Mouse (Mus musculus) embryonic facial prominence, embryonic 11.5 days (tissue): ENCODE results near the gene Sdc1. TPM values are rescaled to one million over a fixed set of nuclear protein-coding genes. Genes with fewer than 3 reads are reported as not detected.

ENCODE experiments used
- ATAC-seq: fragments of 200-750 bp; cut with Nextera tagmentation; replicated peaks from 2 replicates; pipeline ENCODE4 v1.8.0; 2017; ENCODE audit warnings: low read depth; ENCODE audit not compliant: insufficient number of reproducible peaks, low FRiP score, low TSS enrichment
- DNase-seq: peaks from one replicate; pipeline ENCODE4 v3.0.0-alpha.2; 2015; ENCODE audit warnings: low spot score
- H3K27ac ChIP-seq: fragments of 300-500 bp; sonication (generic); replicated peaks from 2 replicates; pipeline ENCODE4 v1.5.1; 2014; ENCODE audit warnings: mild to moderate bottlenecking, low read depth, low read length, control low read depth
- H3K27me3 ChIP-seq: fragments of 300-500 bp; sonication (generic); 2 replicates; pipeline ENCODE4 v1.6.1; 2014; ENCODE audit warnings: mild to moderate bottlenecking, low read length, moderate library complexity, mixed read lengths; ENCODE audit not compliant: control insufficient read depth, insufficient read depth
- H3K36me3 ChIP-seq: fragments of 300-500 bp; sonication (generic); replicated peaks from 2 replicates; pipeline ENCODE4 v1.6.1; 2014; ENCODE audit warnings: low read depth, mild to moderate bottlenecking, low read length, moderate library complexity, mixed read lengths; ENCODE audit not compliant: control insufficient read depth, insufficient read depth
- H3K4me1 ChIP-seq: fragments of 300-500 bp; sonication (generic); 2 replicates; pipeline ENCODE4 v1.6.1; 2014; ENCODE audit warnings: low read length, mixed read lengths; ENCODE audit not compliant: control insufficient read depth, insufficient read depth
- H3K4me2 ChIP-seq: fragments of 300-500 bp; sonication (generic); 2 replicates; pipeline ENCODE4 v1.6.1; 2014; ENCODE audit warnings: low read depth, mild to moderate bottlenecking, control low read depth, low read length, moderate library complexity
- H3K4me3 ChIP-seq: fragments of 300-500 bp; sonication (generic); 2 replicates; pipeline ENCODE4 v1.5.1; 2014; ENCODE audit warnings: low read depth, low read length, control low read depth
- H3K9ac ChIP-seq: fragments of 300-500 bp; sonication (generic); replicated peaks from 2 replicates; pipeline ENCODE4 v1.6.1; 2014; ENCODE audit warnings: mild to moderate bottlenecking, control low read depth, low read length
- H3K9me3 ChIP-seq: fragments of 300-500 bp; sonication (generic); replicated peaks from 2 replicates; pipeline ENCODE4 v1.6.1; 2016; ENCODE audit warnings: mild to moderate bottlenecking, low read length, inconsistent platforms, mixed read lengths; ENCODE audit not compliant: control insufficient read depth
- WGBS: fragments of 180-500 bp; shearing (Covaris S2); extraction: QIAGEN DNeasy Blood & Tissue Kit; methylation state at CpG from one replicate; pipeline ENCODE4 v1.1.7; 2014; 5-methylcytosine and 5-hydroxymethylcytosine counted together
- polyA plus RNA-seq: library from polyadenylated mRNA; unstranded; fragments of >200 nt; fragmentation: Nextera tagmentation; extraction: Ambion mirVana; gene quantifications from 2 replicates; pipeline ENCODE4 v1.2.1, GENCODE M21; 2014

Sdc1 gene
- 120 and 128 TPM in 2 replicates for polyA plus RNA-seq

- no peaks in the 10 kb centered on the region for H3K9me3 ChIP-seq
- H3K27ac ChIP-seq: peak within 1 kb of the TSS; percentile 88
- H3K4me2 ChIP-seq: peak within 1 kb of the TSS; percentile 86
- DNase-seq (peak; percentile 93), ATAC-seq (peak; percentile 92)
- H3K9ac ChIP-seq: peak within 1 kb of the TSS; percentile 97
- H3K27me3 ChIP-seq: no peaks in the 10 kb centered on the region
- peak within 1 kb of the TSS; percentile 86 for H3K4me3 ChIP-seq
- peaks cover 5% of the 10 kb centered on the region for H3K4me1 ChIP-seq
- under 1% methylated on average over 64 of the region's 67 CpGs for WGBS
- H3K36me3 ChIP-seq: no peaks in the 10 kb centered on the region
These were observed at the start of gene Sdc1 for GRCm38 (mm10) chr12:8770946-8771843. Sdc1 (plus strand) TSS chr12:8771323.

DNA sequence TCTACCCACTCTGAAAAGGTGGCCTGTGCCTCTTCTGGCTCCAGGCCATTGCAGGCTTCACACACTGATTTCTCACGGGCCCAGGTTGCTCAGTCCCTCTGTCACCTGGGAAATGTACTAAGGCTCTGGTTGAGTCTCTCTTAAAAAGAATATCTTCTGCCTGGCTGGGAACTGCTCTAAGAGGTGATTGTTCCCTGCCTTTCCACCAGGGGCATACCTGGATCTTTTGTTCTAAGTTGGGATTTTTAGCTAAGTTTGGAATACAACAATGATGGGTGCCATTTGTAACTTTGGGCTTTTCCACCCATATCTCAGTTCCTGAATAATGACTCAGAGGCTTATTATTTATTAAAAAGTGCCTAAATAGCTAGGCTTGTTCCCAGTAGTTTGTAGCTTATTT, 44.2 kb upstream of the Sdc1 start:
- H3K9ac ChIP-seq: no peak overlapping the region
- H3K4me1 ChIP-seq: no peaks in the 10 kb centered on the region
- H3K36me3 ChIP-seq: peaks cover 3% of the 10 kb centered on the region; the same call in 1 of the 2 replicates
- no peak overlapping the region for H3K27ac ChIP-seq
- H3K4me2 ChIP-seq: no peak overlapping the region
- no peak overlapping the region for H3K4me3 ChIP-seq
- H3K9me3 ChIP-seq: no peaks in the 10 kb centered on the region
- H3K27me3 ChIP-seq: no peaks in the 10 kb centered on the region
- 48% methylated on average over 1 of the region's 1 CpGs for WGBS
- ATAC-seq (no peak), DNase-seq (peak; percentile 25)

DNA sequence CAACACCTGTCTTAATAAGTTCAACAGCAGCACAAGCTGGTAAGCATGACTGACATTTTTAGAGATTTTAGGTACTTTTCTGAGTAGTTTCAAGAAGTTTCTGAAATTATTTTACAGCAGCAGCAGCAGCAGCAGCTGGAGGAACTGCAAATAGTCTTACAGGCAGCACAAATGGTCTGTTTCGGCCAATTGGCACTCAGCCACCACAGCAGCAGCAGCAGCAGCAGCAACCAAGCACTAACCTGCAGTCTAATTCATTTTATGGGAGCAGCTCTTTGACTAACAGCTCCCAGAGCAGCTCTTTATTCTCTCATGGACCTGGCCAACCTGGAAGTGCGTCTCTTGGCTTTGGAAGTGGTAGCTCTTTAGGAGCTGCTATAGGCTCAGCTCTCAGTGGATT, 42.4 kb upstream of the Sdc1 start:
- Histone ChIP-seq H3K4me1 (no peaks in the 10 kb centered on the region), H3K36me3 (peaks cover 3% of the 10 kb centered on the region; the same call in 1 of the 2 replicates), H3K27ac (no peak overlapping the region), H3K4me2 (no peak overlapping the region), H3K27me3 (no peaks in the 10 kb centered on the region), H3K4me3 (no peak overlapping the region), H3K9me3 (no peaks in the 10 kb centered on the region), H3K9ac (no peak overlapping the region)
- 95% methylated on average over 2 of the region's 2 CpGs for WGBS
- ATAC-seq (no peak), DNase-seq (no peak)

DNA sequence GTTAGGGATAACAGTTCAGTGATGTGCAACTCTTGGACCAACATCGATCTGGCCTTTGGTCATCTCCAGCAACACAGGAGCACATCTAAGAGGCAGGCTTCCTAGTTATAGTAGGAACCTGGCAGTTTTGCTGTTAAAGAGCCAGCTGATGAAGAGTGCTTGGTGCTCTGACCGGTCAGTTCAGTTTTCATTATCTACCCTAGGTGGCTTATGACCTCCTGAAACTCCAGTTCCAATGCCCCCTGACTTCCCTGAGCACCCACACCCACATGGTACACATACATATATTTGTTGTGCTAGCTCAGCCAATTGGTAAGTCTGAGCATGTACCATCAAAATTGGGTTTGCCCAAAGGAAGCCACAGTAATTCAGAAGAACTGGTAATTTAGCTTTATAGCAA, 17.5 kb upstream of the Sdc1 start:
- Histone ChIP-seq H3K27me3 (no peaks in the 10 kb centered on the region), H3K9me3 (no peaks in the 10 kb centered on the region), H3K36me3 (peaks cover 9% of the 10 kb centered on the region), H3K4me2 (no peak overlapping the region), H3K4me3 (no peak overlapping the region), H3K9ac (no peak overlapping the region), H3K27ac (no peak overlapping the region), H3K4me1 (no peaks in the 10 kb centered on the region)
- no peak for DNase-seq
- 98% methylated on average over 2 of the region's 2 CpGs for WGBS
- ATAC-seq: no peak

- H3K36me3 ChIP-seq: peaks cover 5% of the 10 kb centered on the region
- WGBS: 87% methylated on average over 4 of the region's 4 CpGs
These were observed 17.0 kb upstream of the Sdc1 start for GRCm38 (mm10) chr12:8754116-8754515.

DNA sequence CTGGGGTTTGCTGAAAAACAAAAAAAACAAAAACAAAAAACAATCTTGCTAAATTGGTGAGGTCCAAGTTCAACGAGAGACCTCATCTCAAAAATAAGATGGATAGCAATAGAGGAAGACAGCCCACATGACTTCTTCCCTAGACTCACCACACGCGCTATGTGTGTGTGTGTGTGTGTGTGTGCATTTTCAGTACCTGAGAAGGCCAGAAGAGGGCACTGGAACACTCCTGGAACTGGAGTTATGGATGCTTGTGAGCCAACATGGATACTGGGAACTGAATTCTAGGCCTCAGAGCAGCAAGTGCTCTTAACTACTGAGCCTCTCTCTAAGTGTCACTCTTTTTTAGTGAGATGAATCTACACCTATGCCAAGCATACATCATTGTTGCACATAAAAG, 13.1 kb upstream of the Sdc1 start:
- no peaks in the 10 kb centered on the region for H3K9me3 ChIP-seq
- H3K27ac ChIP-seq: no peak overlapping the region
- ATAC-seq (no peak), DNase-seq (no peak)
- no peaks in the 10 kb centered on the region for H3K4me1 ChIP-seq
- WGBS: 98% methylated on average over 3 of the region's 3 CpGs
- no peak overlapping the region for H3K4me2 ChIP-seq
- H3K4me3 ChIP-seq: no peak overlapping the region
- peaks cover 2% of the 10 kb centered on the region; the same call in 1 of the 2 replicates for H3K36me3 ChIP-seq
- H3K27me3 ChIP-seq: no peaks in the 10 kb centered on the region
- no peak overlapping the region for H3K9ac ChIP-seq

More at GRCm38 (mm10) chr12:8754116-8754515, 17.0 kb upstream of the Sdc1 start:
- Histone ChIP-seq H3K27ac (no peak overlapping the region), H3K4me2 (no peak overlapping the region), H3K4me3 (no peak overlapping the region), H3K9ac (no peak overlapping the region), H3K4me1 (no peaks in the 10 kb centered on the region), H3K27me3 (no peaks in the 10 kb centered on the region), H3K9me3 (no peaks in the 10 kb centered on the region)
- ATAC-seq (no peak), DNase-seq (no peak)

DNA sequence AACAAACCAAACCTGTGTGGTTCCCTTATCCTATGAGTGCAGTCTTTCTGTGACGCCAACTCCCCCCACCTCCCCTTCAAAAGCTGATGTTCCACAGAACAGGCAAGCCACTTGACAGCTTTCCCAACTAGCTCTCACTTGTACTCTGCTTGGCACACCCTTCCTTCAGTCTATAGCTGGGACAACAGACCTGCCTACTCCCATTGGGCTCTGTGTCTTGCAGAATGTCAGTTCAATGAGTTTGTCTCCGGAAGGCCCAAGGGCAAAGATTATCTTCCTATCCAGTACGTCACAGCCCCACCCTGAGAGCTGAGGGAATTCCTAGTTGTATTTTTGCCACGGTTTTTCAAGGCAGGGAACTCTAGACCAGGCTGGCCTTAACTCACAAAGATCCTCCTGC, 12.0 kb upstream of the Sdc1 start:
- Histone ChIP-seq H3K9me3 (no peaks in the 10 kb centered on the region), H3K36me3 (peaks cover 2% of the 10 kb centered on the region; the same call in 1 of the 2 replicates), H3K9ac (no peak overlapping the region), H3K4me1 (no peaks in the 10 kb centered on the region; the same call in 1 of the 2 replicates), H3K27me3 (no peaks in the 10 kb centered on the region), H3K4me3 (no peak overlapping the region), H3K27ac (no peak overlapping the region), H3K4me2 (no peak overlapping the region)
- DNase-seq (no peak), ATAC-seq (no peak)
- whole genome bisulfite sequencing: 82% methylated on average over 4 of the region's 4 CpGs

GRCm38 (mm10) chr12:8759779-8760178, 11.3 kb upstream of the Sdc1 start:
- Histone ChIP-seq H3K36me3 (peaks cover 2% of the 10 kb centered on the region; the same call in 1 of the 2 replicates), H3K9ac (no peak overlapping the region), H3K27me3 (no peaks in the 10 kb centered on the region), H3K9me3 (no peaks in the 10 kb centered on the region), H3K4me1 (no peaks in the 10 kb centered on the region; the same call in 1 of the 2 replicates), H3K27ac (no peak overlapping the region), H3K4me2 (no peak overlapping the region), H3K4me3 (no peak overlapping the region)
- ATAC-seq (no peak), DNase-seq (no peak)
- 82% methylated on average over 6 of the region's 6 CpGs for WGBS
